Mouse (Mus musculus): Measurements from ENCODE around the gene Clec2d.
A peak's percentile ranks its signal among the peaks of the same experiment; 100 is the strongest.

GRCm38 (mm10) chr6:129214263-129214662, 33.8 kb downstream of the Clec2d start:
- no peak for TF ChIP-seq CHD2 (IDR thresholded peaks at IDR 0.05; ENCODE audit: low read length)
- TF ChIP-seq CTCF (IDR thresholded peaks at IDR 0.05 in 2 of 3, conservative IDR thresholded peaks at IDR 0.05 in 1 of 3; ENCODE audit: control insufficient read depth in 1 of 3, insufficient read depth in 1 of 3, low read depth in 2 of 3, low read length in 3 of 3, poor library complexity in 1 of 3, severe bottlenecking in 1 of 3), result no peak
- TF ChIP-seq MAFK (IDR thresholded peaks at IDR 0.05; ENCODE audit: borderline replicate concordance, low read depth, low read length), result no peak
- TF ChIP-seq USF2 (IDR thresholded peaks at IDR 0.05; ENCODE audit: borderline replicate concordance in 1 of 2, insufficient read depth in 1 of 2, low read depth in 1 of 2, low read length in 2 of 2), result no peak
- no peak for TF ChIP-seq POLR2AphosphoS5 (IDR thresholded peaks at IDR 0.05; ENCODE audit: borderline replicate concordance, low read depth, low read length)
- TF ChIP-seq SMC3 (IDR thresholded peaks at IDR 0.05; ENCODE audit: low read depth, low read length), result no peak
- TF ChIP-seq EP300 (IDR thresholded peaks at IDR 0.05; ENCODE audit: low read depth in 1 of 2, low read length in 2 of 2), result peak in 1 of 2 experiments; percentile 35; a peak in 2 of 4 replicates
- no peak for TF ChIP-seq CHD1 (IDR thresholded peaks at IDR 0.05; ENCODE audit: low read depth, low read length)
